Mouse (Mus musculus) CD8-positive naive resting alpha-beta T cell, adult 2 months (primary cell): ENCODE measurements around the gene Ttll7.

Experiments
- DNase-seq, 2 experiments: peaks; one replicate each; pipeline ENCODE4 v3.0.0; 2022; ENCODE audit warnings: low read depth in 2 of 2, low spot score in 2 of 2

The Ttll7 gene

GRCm38 (mm10) chr3:146851966-146852891 is at the start of gene Ttll7:
Gene Ttll7 (plus strand): TSS chr3:146852367.
- no peak for DNase-seq

GRCm38 (mm10) chr3:146812041-146812878 is 39.9 kb upstream of the Ttll7 start:
- DNase-seq, result peak; percentile 13 to 30

GRCm38 (mm10) chr3:146812901-146813393 is 39.2 kb upstream of the Ttll7 start, which contains the start of gene Prkacb:
Gene Prkacb (minus strand): TSS chr3:146812990.
- DNase-seq, result peak; percentile 82 to 88

- no peak for DNase-seq
These were observed 38.5 kb upstream of the Ttll7 start for GRCm38 (mm10) chr3:146813624-146814023.

GRCm38 (mm10) chr3:146820718-146821117 is 31.4 kb upstream of the Ttll7 start:
- no peak for DNase-seq

- no peak for DNase-seq
These were observed 9.4 kb upstream of the Ttll7 start for GRCm38 (mm10) chr3:146842766-146843165.

- no peak for DNase-seq
These were observed 8.7 kb upstream of the Ttll7 start for GRCm38 (mm10) chr3:146843470-146843869.

- no peak for DNase-seq
These were observed 5.9 kb upstream of the Ttll7 start for GRCm38 (mm10) chr3:146846237-146846636.

- no peak for DNase-seq
These were observed 4.1 kb upstream of the Ttll7 start for GRCm38 (mm10) chr3:146848112-146848511.

- DNase-seq, result no peak
These were observed 2.8 kb upstream of the Ttll7 start for GRCm38 (mm10) chr3:146849360-146849759.

GRCm38 (mm10) chr3:146854473-146855087 is 2.4 kb downstream of the Ttll7 start:
- DNase-seq, result no peak

- no peak for DNase-seq
These were observed 5.2 kb downstream of the Ttll7 start for GRCm38 (mm10) chr3:146857373-146857772.

- DNase-seq, result no peak
These were observed 8.1 kb downstream of the Ttll7 start for GRCm38 (mm10) chr3:146860308-146860707.

GRCm38 (mm10) chr3:146866563-146866962 is 14.4 kb downstream of the Ttll7 start:
- no peak for DNase-seq

GRCm38 (mm10) chr3:146871954-146872353 is 19.8 kb downstream of the Ttll7 start:
- DNase-seq, result no peak

- DNase-seq, result no peak
These were observed 23.8 kb downstream of the Ttll7 start for GRCm38 (mm10) chr3:146875929-146876328.

GRCm38 (mm10) chr3:146893931-146894330 is 41.8 kb downstream of the Ttll7 start:
- no peak for DNase-seq

- DNase-seq, result no peak
These were observed 44.4 kb downstream of the Ttll7 start for GRCm38 (mm10) chr3:146896581-146896980.

- no peak for DNase-seq
These were observed 47.9 kb downstream of the Ttll7 start for GRCm38 (mm10) chr3:146900094-146900493.

- DNase-seq, result no peak
These were observed 49.6 kb downstream of the Ttll7 start for GRCm38 (mm10) chr3:146901729-146902128.

GRCm38 (mm10) chr3:146905606-146906005 is 53.4 kb downstream of the Ttll7 start:
- no peak for DNase-seq
